18 mouse cellular contexts compared by ENCODE assay signal in the genomic region with DNA sequence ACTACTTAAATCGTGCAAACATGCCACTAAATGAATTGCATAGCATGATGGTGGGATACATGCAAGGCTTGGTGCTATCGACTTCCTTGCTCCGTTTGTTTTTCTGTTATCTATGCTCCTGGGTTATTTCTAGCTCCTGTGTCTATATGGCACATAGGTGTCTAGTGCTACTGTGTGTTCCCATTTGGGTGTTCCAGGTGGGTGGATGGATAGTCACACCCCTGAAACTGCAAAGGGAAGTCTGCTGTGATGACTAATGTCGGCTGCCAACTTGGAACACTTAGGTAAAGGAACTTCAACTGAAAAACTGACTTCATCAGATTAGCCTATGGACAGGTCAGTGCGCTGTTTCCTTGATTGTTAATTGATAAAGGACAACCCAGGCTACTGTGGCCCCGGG. TPM values are rescaled to one million over a fixed set of nuclear protein-coding genes. Genes with fewer than 3 reads are reported as not detected.
"Had no signal": no experiment of that assay in that cellular context is flagged by ENCODE, and none has a peak within 500 bp of the region (broad histone marks: within the 10 kb centered on the region; RNA-seq: fewer than 3 reads in every experiment).

No protein-coding gene starts in this region.

- H3K4me1 ChIP-seq: kidney, embryonic 15.5 days; limb, embryonic 13.5 days; liver, embryonic 15.5 days; midbrain, embryonic 10.5 days; neural tube, embryonic 15.5 days had no signal

- H3K27ac ChIP-seq: kidney, embryonic 15.5 days; limb, embryonic 13.5 days; liver, embryonic 15.5 days; midbrain, embryonic 10.5 days; neural tube, embryonic 15.5 days had no signal

- H3K36me3 ChIP-seq: kidney, embryonic 15.5 days; limb, embryonic 13.5 days; liver, embryonic 15.5 days; midbrain, embryonic 10.5 days; neural tube, embryonic 15.5 days had no signal

- H3K9ac ChIP-seq: kidney, embryonic 15.5 days; limb, embryonic 13.5 days; liver, embryonic 15.5 days; neural tube, embryonic 15.5 days had no signal

- ATAC-seq: intestine, embryonic 16.5 days; lung, postnatal 0 days had no signal

- H3K9me3 ChIP-seq: kidney, embryonic 15.5 days; limb, embryonic 13.5 days; liver, embryonic 15.5 days; midbrain, embryonic 10.5 days; neural tube, embryonic 15.5 days had no signal

- H3K4me3 ChIP-seq: kidney, embryonic 15.5 days; limb, embryonic 13.5 days; liver, embryonic 15.5 days; midbrain, embryonic 10.5 days; myocyte; neural tube, embryonic 15.5 days had no signal

- DNase-seq: kidney, adult 2 months; kidney, postnatal 14 days; lung, adult 2 months; lung, postnatal 36 days; midbrain, embryonic 14.5 days; thymus, postnatal 4 days had no signal

- H3K4me2 ChIP-seq: kidney, embryonic 15.5 days; limb, embryonic 13.5 days; liver, embryonic 15.5 days; neural tube, embryonic 15.5 days had no signal

- H3K27me3 ChIP-seq: kidney, embryonic 15.5 days; limb, embryonic 13.5 days; liver, embryonic 15.5 days; neural tube, embryonic 15.5 days had no signal

RNA-seq across cellular contexts. Expression of a gene that starts 36.3 kb away (rescaled TPM):
- total RNA-seq: liver, adult 2 months; megakaryocyte progenitor cell, adult 5-6 weeks had no signal
- polyA plus RNA-seq: intestine, embryonic 16.5 days; kidney, adult 2 months; kidney, embryonic 15.5 days; large intestine, adult 2 months; liver, adult 2 months; midbrain, embryonic 10.5 days; stomach, embryonic 16.5 days had no signal
